Mouse (Mus musculus) embryonic fibroblast, embryonic 13.5 days (primary cell): ENCODE data around the gene Dhx16. TPM values are rescaled to one million over a fixed set of nuclear protein-coding genes. Genes with fewer than 3 reads are reported as not detected.

Experiments
- H3K27ac ChIP-seq: 2 replicates; pipeline ENCODE4 v1.5.1; 2012; ENCODE audit warnings: low read length, control low read depth, inconsistent platforms; ENCODE audit not compliant: insufficient read depth
- H3K4me1 ChIP-seq: 2 replicates; pipeline ENCODE4 v1.6.1; 2011; ENCODE audit warnings: low read length; ENCODE audit not compliant: control insufficient read depth, insufficient read depth
- H3K4me3 ChIP-seq: 2 replicates; pipeline ENCODE4 v1.5.1; 2011; ENCODE audit warnings: mild to moderate bottlenecking, control low read depth, low read length; ENCODE audit not compliant: insufficient read depth
- CTCF ChIP-seq: IDR thresholded peaks from 2 replicates; pipeline ENCODE4 v1.5.1; 2011; ENCODE audit warnings: mild to moderate bottlenecking, control low read depth, low read length, moderate library complexity, borderline replicate concordance; ENCODE audit not compliant: insufficient read depth
- POLR2A ChIP-seq: IDR thresholded peaks from 2 replicates; pipeline ENCODE4 v1.6.1; 2011; ENCODE audit warnings: low read depth, mild to moderate bottlenecking, control low read depth, low read length, moderate library complexity
- polyA plus RNA-seq: library from polyadenylated mRNA; stranded (reverse); fragments of >200 nt; gene quantifications from 2 replicates; pipeline ENCODE4 v1.2.4, GENCODE M21; 2011; ENCODE audit warnings: low read depth; ENCODE audit not compliant: missing spikeins, insufficient read length

The Dhx16 gene
- polyA plus RNA-seq, 1 experiment = 41.1 TPM

GRCm38 (mm10) chr17:35883777-35884176 is 4.2 kb downstream of the Dhx16 start:
- TF ChIP-seq POLR2A (no peak), CTCF (no peak)
- H3K4me3 ChIP-seq = no peak overlapping the region

DNA sequence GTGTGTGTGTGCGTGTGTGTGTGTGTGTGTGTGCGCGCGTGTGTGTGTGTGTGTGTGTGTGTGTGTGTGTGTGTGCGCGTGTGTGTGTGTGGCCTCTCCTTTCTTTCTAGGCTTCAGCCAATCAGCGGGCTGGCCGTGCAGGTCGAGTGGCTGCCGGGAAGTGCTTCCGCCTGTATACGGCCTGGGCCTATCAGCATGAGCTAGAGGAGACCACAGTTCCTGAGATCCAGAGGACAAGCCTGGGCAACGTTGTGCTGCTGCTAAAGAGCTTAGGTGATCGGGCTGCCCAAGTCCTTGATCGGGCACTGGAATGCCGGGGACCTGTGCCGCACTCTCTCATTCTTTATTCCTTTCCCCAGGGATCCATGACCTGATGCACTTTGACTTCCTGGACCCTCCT is 8.1 kb downstream of the Dhx16 start:
- TF ChIP-seq POLR2A = no peak
- no peak for TF ChIP-seq CTCF
- Histone ChIP-seq H3K27ac (no peak overlapping the region), H3K4me1 (no peaks in the 10 kb centered on the region), H3K4me3 (no peak overlapping the region)

More at GRCm38 (mm10) chr17:35883777-35884176, 4.2 kb downstream of the Dhx16 start:
- no peak overlapping the region for H3K27ac ChIP-seq
- no peaks in the 10 kb centered on the region for H3K4me1 ChIP-seq

DNA sequence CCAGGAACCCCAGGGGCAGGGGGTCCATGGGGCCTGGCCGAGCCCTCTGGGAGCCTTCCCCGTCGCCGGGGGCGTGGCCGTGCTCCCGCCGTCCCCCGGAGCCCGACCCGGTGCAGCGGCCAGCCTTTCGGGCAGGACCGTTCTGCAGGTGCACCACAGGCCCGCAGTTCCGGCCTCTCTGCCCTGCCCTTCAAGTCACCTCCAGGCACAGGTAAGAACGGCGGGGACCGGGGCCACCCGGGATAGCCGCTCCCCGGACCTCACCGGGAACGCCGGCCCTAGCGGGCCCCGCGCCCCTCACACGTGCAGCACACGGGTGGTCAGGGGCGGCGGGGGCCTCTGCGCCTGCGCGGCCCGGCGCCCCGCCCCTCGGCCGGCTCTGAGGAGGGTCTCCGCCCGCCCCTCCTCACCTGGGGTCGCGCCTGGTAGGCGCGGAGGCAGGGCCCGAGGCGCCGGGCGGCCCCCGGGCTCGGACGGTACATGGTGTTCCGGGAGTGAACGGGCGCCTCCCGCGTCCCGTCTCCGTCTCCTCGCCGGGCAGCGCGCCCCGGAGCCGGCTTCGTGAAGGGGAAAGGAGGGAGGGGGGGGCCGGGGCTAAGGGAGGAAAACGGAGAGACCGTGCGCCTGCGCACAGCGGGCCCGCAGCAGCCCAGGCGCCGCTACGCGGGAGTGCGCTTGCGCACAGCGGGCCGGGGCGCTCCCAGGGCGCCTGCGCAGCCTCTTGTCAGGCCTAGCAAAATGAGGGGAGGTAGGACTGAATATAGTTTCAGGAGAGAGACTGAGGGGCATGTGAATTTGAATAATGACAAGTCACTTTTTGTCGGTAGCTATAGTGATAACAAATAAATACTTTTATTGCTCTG is 17.4 kb downstream of the Dhx16 start, which contains the start of gene 2310061I04Rik:
Gene 2310061I04Rik, minus strand, starts transcription at position 651 of the 863 bp plus-strand sequence.
- TF ChIP-seq POLR2A (peak; percentile 47; the same call in 1 of the 2 replicates), CTCF (no peak)
- Histone ChIP-seq H3K4me1 (peaks cover 8% of the 10 kb centered on the region; the same call in 1 of the 2 replicates), H3K4me3 (peak within 1 kb of the TSS; percentile 76), H3K27ac (no peak within 1 kb of the TSS)

DNA sequence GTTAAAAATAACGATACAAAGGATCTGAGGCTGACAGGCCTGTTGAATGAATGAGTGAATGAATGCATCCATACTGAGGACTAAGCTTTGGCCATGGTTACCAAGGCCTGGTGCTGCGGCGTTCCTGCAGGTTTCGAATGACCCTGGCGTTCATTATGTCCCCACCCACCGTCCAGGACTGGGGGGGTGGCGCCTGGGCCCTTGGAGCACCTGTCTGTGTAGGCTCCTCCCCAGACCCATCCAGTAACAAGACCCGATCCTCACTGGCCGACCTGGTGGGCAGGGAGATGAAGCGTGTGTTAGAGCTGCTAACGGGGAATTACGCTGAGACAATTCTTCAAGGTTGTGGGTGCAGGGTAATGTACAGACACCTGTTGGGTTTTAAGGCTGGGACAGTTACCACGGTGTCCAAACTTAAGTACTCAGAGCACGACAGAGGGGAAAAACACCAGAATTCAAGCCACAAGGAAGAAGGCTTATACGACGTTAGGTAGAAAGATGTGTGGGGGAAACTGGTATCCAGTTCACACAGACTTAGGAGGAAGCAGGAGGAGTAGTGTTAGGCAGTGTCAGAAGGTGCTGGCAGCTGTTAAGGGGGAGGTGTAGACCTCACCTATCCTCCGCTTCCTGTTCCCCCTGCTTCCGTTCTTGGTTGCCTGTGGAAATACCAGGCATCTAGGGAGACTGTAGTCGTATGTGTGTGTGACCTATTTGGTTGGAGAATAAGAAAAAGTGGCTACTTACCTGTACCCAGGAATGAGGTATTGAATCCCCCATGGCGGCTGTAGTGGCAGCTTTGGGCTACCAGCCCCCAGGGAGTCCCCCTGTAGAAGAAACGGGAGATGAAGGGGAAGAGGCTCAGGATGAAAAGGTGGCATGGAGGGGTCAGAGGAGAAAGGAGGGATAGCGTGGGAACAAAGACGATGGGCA is 18.3 kb downstream of the Dhx16 start:
- TF ChIP-seq CTCF = no peak
- TF ChIP-seq POLR2A = no peak
- no peak overlapping the region for H3K27ac ChIP-seq
- peaks cover 8% of the 10 kb centered on the region; the same call in 1 of the 2 replicates for H3K4me1 ChIP-seq
- H3K4me3 ChIP-seq = 0 out of 2 replicates have a peak overlapping the region, but pooled peaks have one; percentile 8

GRCm38 (mm10) chr17:35900636-35901035 is 21.0 kb downstream of the Dhx16 start:
- TF ChIP-seq POLR2A = no peak
- TF ChIP-seq CTCF = no peak
- H3K4me1 ChIP-seq = peaks cover 6% of the 10 kb centered on the region; the same call in 1 of the 2 replicates
- no peak overlapping the region for H3K27ac ChIP-seq
- no peak overlapping the region for H3K4me3 ChIP-seq

- H3K27ac ChIP-seq = peak overlapping the region; percentile 42
- TF ChIP-seq POLR2A (no peak), CTCF (no peak)
These were observed 23.8 kb downstream of the Dhx16 start for GRCm38 (mm10) chr17:35903343-35903991.

GRCm38 (mm10) chr17:35903992-35904355 is 24.4 kb downstream of the Dhx16 start:
- Histone ChIP-seq H3K4me3 (no peak overlapping the region), H3K27ac (peak overlapping the region; percentile 42)

More at GRCm38 (mm10) chr17:35903343-35903991, 23.8 kb downstream of the Dhx16 start:
- Histone ChIP-seq H3K4me3 (no peak overlapping the region), H3K4me1 (no peaks in the 10 kb centered on the region)

DNA sequence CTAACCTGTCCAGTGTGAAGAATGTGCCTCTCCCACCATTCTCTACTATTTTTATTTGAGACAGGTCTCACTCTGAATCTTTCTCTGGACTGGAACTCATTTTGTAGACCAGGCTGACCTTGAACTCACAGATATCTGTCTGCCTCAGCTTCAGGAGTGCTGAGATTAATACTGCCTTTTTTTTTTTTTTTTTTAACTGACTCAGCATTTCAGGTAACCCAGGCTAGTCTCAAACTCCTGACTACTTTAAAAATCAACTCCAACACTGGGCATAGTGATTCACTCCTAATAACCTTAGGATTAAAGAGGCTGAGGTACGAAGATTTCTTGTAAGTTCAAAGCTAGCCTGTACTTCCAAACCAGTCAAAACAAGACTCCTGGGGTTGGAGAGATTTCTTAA is 26.0 kb downstream of the Dhx16 start:
- no peak overlapping the region for H3K4me3 ChIP-seq
- H3K27ac ChIP-seq = no peak overlapping the region
- TF ChIP-seq POLR2A (no peak), CTCF (no peak)
- peaks cover 7% of the 10 kb centered on the region; the same call in 1 of the 2 replicates for H3K4me1 ChIP-seq

More at GRCm38 (mm10) chr17:35903992-35904355, 24.4 kb downstream of the Dhx16 start:
- peaks cover 3% of the 10 kb centered on the region; the same call in 1 of the 2 replicates for H3K4me1 ChIP-seq
- no peak for TF ChIP-seq POLR2A
- TF ChIP-seq CTCF = no peak

DNA sequence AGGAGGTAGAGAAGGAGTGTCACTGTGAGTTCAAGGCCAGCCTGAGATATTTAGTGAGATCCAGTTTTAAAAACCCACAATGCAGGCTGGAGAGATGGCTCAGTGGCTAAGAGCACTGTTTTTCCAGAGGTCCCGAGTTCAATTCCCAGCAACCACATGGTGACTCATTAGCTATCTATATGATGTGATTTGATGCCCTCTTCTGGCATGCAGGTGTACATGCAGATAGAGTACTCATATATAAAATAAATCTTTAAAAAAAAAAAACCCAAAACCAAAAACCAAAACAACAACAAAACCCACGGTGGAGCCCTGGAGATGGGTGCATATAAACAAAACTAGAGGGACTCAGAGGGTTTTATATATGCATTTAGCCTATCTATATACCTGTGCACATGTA is 28.0 kb downstream of the Dhx16 start:
- Histone ChIP-seq H3K4me1 (peaks cover 7% of the 10 kb centered on the region; the same call in 1 of the 2 replicates), H3K4me3 (no peak overlapping the region), H3K27ac (no peak overlapping the region)
- no peak for TF ChIP-seq CTCF
- TF ChIP-seq POLR2A = no peak
